Comparison of ENCODE assay signal across 7 mouse cellular contexts in the genomic region with DNA sequence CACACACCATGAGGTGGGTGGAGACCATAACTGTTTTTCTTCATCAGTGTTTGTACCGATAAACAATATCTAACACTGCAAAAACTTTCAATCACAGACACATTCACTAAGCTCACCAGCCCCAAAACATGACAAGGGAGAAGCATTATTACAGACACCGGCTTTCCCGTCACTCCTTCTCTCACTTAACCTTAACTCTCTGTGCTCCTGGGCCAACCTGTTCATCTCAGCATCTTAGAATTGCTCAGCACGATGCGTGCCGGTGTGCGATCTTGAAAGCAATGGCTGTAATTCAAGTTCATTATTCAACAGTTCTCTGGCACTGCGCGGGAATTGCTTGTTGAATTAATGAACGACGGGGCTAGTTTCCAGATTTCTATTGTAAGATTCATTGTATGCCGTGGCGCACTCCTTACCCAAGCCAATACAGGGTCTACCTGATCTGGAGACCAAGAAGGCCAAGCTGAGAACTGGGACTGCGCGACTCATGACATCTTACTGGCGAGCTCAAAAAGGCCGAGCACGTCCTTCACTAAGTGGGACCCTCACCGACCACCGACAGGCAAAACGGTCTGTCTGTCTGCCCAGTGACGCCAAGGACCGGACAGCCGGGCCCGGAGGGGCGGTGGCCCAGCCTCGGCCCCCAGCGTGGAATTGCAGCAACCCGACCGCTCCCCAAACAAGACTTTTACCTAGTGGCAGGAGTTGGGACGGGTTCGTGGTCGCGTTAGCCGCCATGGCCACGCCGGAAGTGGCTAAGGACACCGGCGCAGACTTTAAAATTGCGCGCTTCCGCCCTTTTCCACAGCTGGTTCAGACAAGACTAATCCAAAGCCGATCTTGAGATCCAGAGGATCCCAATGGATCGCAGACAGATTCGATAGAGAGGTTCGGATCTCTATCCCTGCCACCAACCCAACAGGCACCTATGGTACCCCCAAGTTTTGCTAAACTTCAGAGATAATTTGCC. TPM values are rescaled to one million over a fixed set of nuclear protein-coding genes. Genes with fewer than 3 reads are reported as not detected.
DNase-seq lines count a peak whose midpoint lies in the region; ATAC-seq lines count a peak whose summit lies in the region.

A gene (minus strand): TSS at position 780 of the 970 bp plus-strand sequence.

- WGBS in intestine, embryonic 15.5 days, result under 1% methylated on average over 46 of the region's 46 CpGs
- under 1% methylated on average over 46 of the region's 46 CpGs for WGBS in midbrain, embryonic 10.5 days

- peak; percentile 75 to 80 for DNase-seq in adrenal gland, adult 18-20 months (ENCODE audit: low spot score in 2 of 2)
- DNase-seq in embryo, embryonic 11 days, result peak; percentile 95
- peak; percentile 78 for DNase-seq in gastrocnemius, postnatal 25 days
- DNase-seq in left cerebral cortex, postnatal 25 days (ENCODE audit: low spot score in 2 of 2), result peak; percentile 88 to 91
- peak; percentile 86 for DNase-seq in midbrain, embryonic 10.5 days (ENCODE audit: low spot score)
- peak; percentile 78 for DNase-seq in right cerebral cortex, postnatal 4 days

- H3K9me3 ChIP-seq in intestine, embryonic 15.5 days, result no peaks in the 10 kb centered on the region
- H3K9me3 ChIP-seq in midbrain, embryonic 10.5 days (replicated peaks), result 0 out of 2 replicates have a peak, but pooled peaks cover 3% of the 10 kb centered on the region

- intact Hi-C loops in left cerebral cortex, postnatal 25 days (cut with DNase I), result no loop called here

- ATAC-seq in intestine, embryonic 15.5 days, result peak; percentile 93

- H3K27me3 ChIP-seq in intestine, embryonic 15.5 days (replicated peaks), result no peaks in the 10 kb centered on the region
- H3K27me3 ChIP-seq in midbrain, embryonic 10.5 days (ENCODE audit: low read depth, poor library complexity, severe bottlenecking), result no peaks in the 10 kb centered on the region

- H3K4me2 ChIP-seq in intestine, embryonic 15.5 days (replicated peaks), result peak within 1 kb of the TSS; percentile 72

- no peaks in the 10 kb centered on the region for H3K4me1 ChIP-seq in intestine, embryonic 15.5 days (replicated peaks)
- peaks cover 8% of the 10 kb centered on the region for H3K4me1 ChIP-seq in midbrain, embryonic 10.5 days

- peak within 1 kb of the TSS; percentile 64 for H3K9ac ChIP-seq in intestine, embryonic 15.5 days

- peak within 1 kb of the TSS; percentile 76 for H3K4me3 ChIP-seq in intestine, embryonic 15.5 days (replicated peaks)
- peak within 1 kb of the TSS; percentile 97 for H3K4me3 ChIP-seq in midbrain, embryonic 10.5 days

- no peaks in the 10 kb centered on the region for H3K36me3 ChIP-seq in intestine, embryonic 15.5 days
- peaks cover 4% of the 10 kb centered on the region; the same call in 1 of the 2 replicates for H3K36me3 ChIP-seq in midbrain, embryonic 10.5 days

- H3K27ac ChIP-seq in intestine, embryonic 15.5 days, result no peak within 1 kb of the TSS
- peak within 1 kb of the TSS; percentile 90 for H3K27ac ChIP-seq in midbrain, embryonic 10.5 days (replicated peaks)

RNA-seq across cellular contexts. Expression of the gene that starts here (rescaled TPM):
- 10 to 100 TPM; 21.2 to 24.0 TPM for total RNA-seq in adrenal gland, adult 18-20 months (2021)
- 10 to 100 TPM; 13.2 to 13.9 TPM for total RNA-seq in gastrocnemius, postnatal 25 days (2021)
- 116 and 146 TPM in 2 replicates for polyA plus RNA-seq in intestine, embryonic 15.5 days (2015; fragmentation: Nextera tagmentation; extraction: Ambion mirVana)
- 10 to 100 TPM; 12.4 to 13.4 TPM for total RNA-seq in left cerebral cortex, postnatal 25 days (2021)
- 185 and 223 TPM in 2 replicates for polyA plus RNA-seq in midbrain, embryonic 10.5 days (2016; fragmentation: Nextera tagmentation; extraction: Ambion mirVana)
